Mouse (Mus musculus) thymus, adult 2 months (tissue): ENCODE measurements around the gene Olfr485. TPM values are rescaled to one million over a fixed set of nuclear protein-coding genes. Genes with fewer than 3 reads are reported as not detected.
"Not testable (repeated sequence)": the region's sequence is repeated elsewhere in the genome, so short reads cannot be mapped to it uniquely, and the experiment has no call there.

Experiments
- DNase-seq: peaks from one replicate; pipeline ENCODE4 v3.0.0; 2021
- H3K27ac ChIP-seq: fragments of 200-500 bp; 2 replicates; pipeline ENCODE4 v1.5.1; 2012; ENCODE audit warnings: low read length, control low read depth; ENCODE audit not compliant: control insufficient read depth, insufficient read depth
- H3K27me3 ChIP-seq: fragments of 200-500 bp; 2 replicates; pipeline ENCODE4 v1.6.1; 2012; ENCODE audit warnings: mild to moderate bottlenecking, low read length, moderate library complexity, mixed read lengths; ENCODE audit not compliant: control insufficient read depth, insufficient read depth
- H3K36me3 ChIP-seq: fragments of 200-500 bp; 2 replicates; pipeline ENCODE4 v1.6.1; 2012; ENCODE audit warnings: mild to moderate bottlenecking, low read length, moderate library complexity; ENCODE audit not compliant: control insufficient read depth, insufficient read depth
- H3K4me1 ChIP-seq: fragments of 200-500 bp; replicated peaks from 2 replicates; pipeline ENCODE4 v1.6.1; 2012; ENCODE audit warnings: low read length; ENCODE audit not compliant: control insufficient read depth, insufficient read depth
- H3K4me3 ChIP-seq: fragments of 200-500 bp; 2 replicates; pipeline ENCODE4 v1.5.1; 2012; ENCODE audit warnings: mild to moderate bottlenecking, low read length, control low read depth, moderate library complexity; ENCODE audit not compliant: control insufficient read depth, insufficient read depth
- CTCF ChIP-seq: fragments of 200-500 bp; IDR thresholded peaks from 2 replicates; pipeline ENCODE4 v1.5.1; 2012; ENCODE audit warnings: mild to moderate bottlenecking, control low read depth, low read length, moderate library complexity, borderline replicate concordance; ENCODE audit not compliant: control insufficient read depth, poor library complexity, insufficient read depth; ENCODE audit errors: extremely low read depth
- POLR2A ChIP-seq: fragments of 200-500 bp; IDR thresholded peaks from 2 replicates; pipeline ENCODE4 v1.6.1; 2012; ENCODE audit warnings: mild to moderate bottlenecking, low read length, control low read depth, moderate library complexity; ENCODE audit not compliant: control insufficient read depth, poor library complexity, insufficient read depth; ENCODE audit errors: extremely low read depth
- WGBS: fragments of 180-500 bp; shearing (Covaris S2); methylation state at CpG from one replicate; pipeline ENCODE4 v1.1.7; 2018; 5-methylcytosine and 5-hydroxymethylcytosine counted together
- polyA plus RNA-seq: library from polyadenylated mRNA; depleted of rRNA; stranded (reverse); fragments of >200 nt; gene quantifications from 2 replicates; pipeline ENCODE4 v1.2.3, GENCODE M21; 2012; rRNA removed

The Olfr485 gene
- polyA plus RNA-seq = not detected in 2 replicates

DNA sequence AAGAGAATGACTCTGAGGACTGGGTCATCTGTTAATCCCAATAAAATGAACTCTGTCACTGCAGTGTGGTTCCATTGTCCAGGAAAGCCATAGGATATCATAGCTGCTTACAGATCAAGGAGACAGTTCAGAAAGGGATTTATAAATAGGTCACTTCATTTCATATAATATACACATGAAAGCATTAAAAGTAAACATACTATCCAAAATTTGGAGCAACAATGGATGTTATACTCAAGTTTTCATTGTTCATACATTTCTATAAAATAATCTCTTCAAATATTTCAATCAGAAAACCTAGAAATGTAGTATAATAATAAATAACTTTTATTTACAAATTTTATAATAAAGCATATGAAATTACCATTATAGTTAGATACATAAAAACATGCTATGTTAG, at the start of gene Olfr485:
Gene Olfr485, minus strand, starts transcription at position 101 of the 400 bp plus-strand sequence.
- TF ChIP-seq CTCF = no peak
- TF ChIP-seq POLR2A = no peak
- DNase-seq = no peak
- Histone ChIP-seq H3K4me3 (no peak within 1 kb of the TSS), H3K4me1 (no peaks in the 10 kb centered on the region), H3K36me3 (no peaks in the 10 kb centered on the region), H3K27ac (no peak within 1 kb of the TSS), H3K27me3 (no peaks in the 10 kb centered on the region)

DNA sequence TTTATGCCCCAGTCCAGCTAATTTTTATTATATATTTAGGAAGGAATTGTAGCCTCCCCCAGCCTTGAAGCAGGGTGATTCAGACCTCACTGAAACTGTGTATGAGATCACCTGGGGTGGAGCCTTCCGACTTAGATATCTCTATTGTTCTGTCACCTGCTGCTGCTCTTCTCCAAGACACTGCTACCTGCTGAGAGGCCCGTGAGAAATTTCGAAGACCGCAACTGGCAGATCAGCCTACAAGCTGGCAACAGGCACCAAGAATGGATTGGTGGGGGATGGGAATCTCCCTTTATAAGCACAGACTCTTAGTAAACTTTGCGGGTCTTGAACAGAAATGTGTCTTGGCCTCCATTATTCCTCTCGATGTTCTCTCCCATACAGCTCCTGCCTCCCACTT, 37.3 kb upstream of the Olfr485 start:
- 82% methylated on average over 6 of the region's 6 CpGs for WGBS
- no peak for TF ChIP-seq POLR2A
- TF ChIP-seq CTCF = no peak
- Histone ChIP-seq H3K27ac (no peak overlapping the region), H3K36me3 (no peaks in the 10 kb centered on the region), H3K4me1 (no peaks in the 10 kb centered on the region), H3K27me3 (no peaks in the 10 kb centered on the region), H3K4me3 (no peak overlapping the region)
- DNase-seq = no peak

DNA sequence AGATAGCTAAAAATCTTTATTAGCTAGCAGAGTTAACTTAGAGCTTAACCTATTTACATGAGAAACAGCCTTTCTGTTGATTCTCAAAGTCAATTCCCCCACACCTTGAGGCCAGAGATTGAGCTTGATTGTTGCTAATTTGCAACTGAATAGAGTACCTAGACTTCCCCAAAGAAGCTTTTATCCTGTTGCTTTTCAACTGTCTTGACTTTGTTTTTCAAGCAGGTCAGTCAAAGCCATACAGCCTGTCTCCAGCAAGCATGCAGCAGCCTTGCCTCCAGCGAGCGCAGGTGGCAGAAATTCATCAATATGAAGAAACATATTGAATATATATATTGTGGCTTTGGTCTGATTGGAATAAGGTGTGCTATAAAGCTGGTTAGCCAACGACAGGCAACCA, 36.7 kb upstream of the Olfr485 start:
- not testable (repeated sequence) for DNase-seq, H3K4me3 ChIP-seq, H3K27ac ChIP-seq, H3K27me3 ChIP-seq, H3K36me3 ChIP-seq, H3K4me1 ChIP-seq
- 69% methylated on average over 3 of the region's 3 CpGs for WGBS

DNA sequence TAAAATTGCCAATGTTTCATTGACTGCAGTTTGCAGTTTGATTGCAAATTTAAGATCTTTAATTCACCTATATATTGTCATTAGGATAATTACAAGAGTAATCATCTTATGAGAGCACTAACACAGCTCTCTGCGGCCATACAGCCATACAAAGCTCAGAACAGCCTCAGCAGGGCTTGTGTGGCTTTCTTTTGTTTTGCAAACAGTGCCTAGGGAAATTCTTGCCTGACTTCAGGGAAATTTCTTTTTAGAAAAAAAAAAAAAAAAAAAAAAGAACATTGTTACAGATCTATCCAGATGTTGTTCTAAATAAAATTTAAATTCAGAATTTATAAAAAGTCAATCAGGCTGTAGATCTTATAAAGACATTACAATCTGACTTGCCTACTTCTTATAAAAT, 33.0 kb upstream of the Olfr485 start:
- not testable (repeated sequence) for DNase-seq

DNA sequence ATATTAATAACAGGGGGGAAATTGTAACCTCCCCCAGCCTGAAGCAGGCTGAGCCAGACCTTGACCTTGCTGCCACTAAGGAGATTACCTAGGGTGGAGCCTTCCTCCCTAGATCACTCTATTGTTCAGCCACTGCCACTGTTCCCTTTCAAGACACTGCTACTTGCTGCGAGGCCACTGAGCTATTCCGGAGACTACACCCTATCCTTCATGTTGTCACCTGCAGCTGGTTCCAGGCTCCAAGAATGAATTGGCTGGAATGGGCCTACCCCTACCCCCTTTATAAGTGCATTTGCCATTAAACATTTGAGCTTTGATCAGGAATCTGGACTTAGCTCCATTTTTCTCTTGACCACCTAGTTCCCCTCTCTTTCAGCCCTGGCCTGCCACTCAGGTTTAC, 31.5 kb upstream of the Olfr485 start:
- WGBS = 82% methylated on average over 2 of the region's 2 CpGs
- H3K27me3 ChIP-seq, H3K4me3 ChIP-seq: not testable (repeated sequence)

More for the DNA sequence above, 33.0 kb upstream of the Olfr485 start:
- not testable (repeated sequence) for H3K4me3 ChIP-seq, H3K27me3 ChIP-seq, H3K4me1 ChIP-seq, H3K27ac ChIP-seq, H3K36me3 ChIP-seq
- WGBS = 62% methylated on average over 1 of the region's 1 CpGs

DNA sequence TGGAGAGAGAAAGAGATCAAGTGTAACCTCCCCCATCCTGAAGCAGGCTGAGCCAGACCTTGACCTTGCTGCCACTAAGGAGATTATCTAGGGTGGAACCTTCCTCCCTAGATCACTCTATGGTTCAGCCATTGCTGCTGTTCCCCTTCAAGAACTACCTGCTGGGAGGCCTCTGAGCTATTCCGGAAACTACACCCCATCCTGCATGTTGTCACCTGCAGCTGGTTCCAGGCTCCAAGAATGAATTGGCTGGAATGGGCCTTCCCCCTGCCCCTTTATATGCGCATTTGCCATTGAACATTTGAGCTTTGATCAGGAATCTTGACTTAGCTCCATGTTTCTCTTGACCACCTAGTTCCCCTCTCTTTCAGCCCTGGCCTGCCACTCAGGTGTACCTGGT, 25.6 kb upstream of the Olfr485 start:
- H3K4me3 ChIP-seq, H3K36me3 ChIP-seq, H3K4me1 ChIP-seq, H3K27me3 ChIP-seq, DNase-seq, H3K27ac ChIP-seq: not testable (repeated sequence)
- 91% methylated on average over 2 of the region's 2 CpGs for WGBS

More for the DNA sequence above, 31.5 kb upstream of the Olfr485 start:
- not testable (repeated sequence) for H3K4me1 ChIP-seq, H3K36me3 ChIP-seq, DNase-seq, H3K27ac ChIP-seq

DNA sequence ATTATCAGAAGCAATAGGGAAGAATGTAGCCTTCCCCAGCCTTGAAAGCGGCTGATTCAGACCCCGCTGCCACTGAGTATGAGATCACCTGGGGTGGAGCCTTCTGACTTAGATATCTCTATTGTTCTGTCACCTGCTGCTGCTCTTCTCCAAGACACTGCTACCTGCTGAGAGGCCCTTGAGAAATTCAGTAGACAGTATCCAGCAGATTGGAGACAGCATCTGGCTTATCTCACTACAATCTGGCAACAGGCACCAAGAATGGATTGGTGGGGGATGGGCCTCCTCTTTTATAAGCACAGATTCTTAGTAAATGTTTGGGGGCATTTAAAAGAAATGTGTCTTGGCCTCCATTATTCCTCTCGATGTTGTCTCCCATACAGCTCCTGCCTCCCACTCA, 24.7 kb upstream of the Olfr485 start:
- not testable (repeated sequence) for H3K4me1 ChIP-seq, H3K4me3 ChIP-seq, H3K27ac ChIP-seq, H3K36me3 ChIP-seq, DNase-seq, H3K27me3 ChIP-seq
- WGBS = 89% methylated on average over 3 of the region's 3 CpGs

DNA sequence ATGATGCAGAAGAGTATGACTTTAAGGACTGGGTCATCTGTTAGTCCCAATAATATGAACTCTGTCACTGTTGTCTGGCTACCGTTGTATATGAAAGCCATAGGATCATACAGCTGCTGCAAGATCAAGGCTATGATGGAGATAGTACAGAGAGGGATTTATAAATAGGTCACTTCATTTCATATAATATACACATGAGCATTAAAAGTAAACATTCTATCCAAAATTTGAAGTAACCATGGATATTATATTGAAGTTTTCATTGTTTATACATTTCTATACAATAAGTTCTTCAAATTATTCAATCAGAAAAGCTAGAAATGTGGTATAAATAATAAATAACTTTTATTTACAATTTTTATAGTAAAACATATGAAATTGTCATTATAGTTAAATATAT, 13.0 kb upstream of the Olfr485 start, which contains the start of gene Olfr486:
Gene Olfr486, minus strand, starts transcription at position 101 of the 400 bp plus-strand sequence.
- H3K27ac ChIP-seq, H3K4me3 ChIP-seq, DNase-seq, H3K36me3 ChIP-seq, H3K4me1 ChIP-seq, H3K27me3 ChIP-seq: not testable (repeated sequence)
- WGBS = 94% methylated on average over 1 of the region's 1 CpGs
